Mouse (Mus musculus) lung, postnatal 36 days (tissue): ENCODE data around the gene Stard13.

ENCODE experiments used
- DNase-seq: peaks from one replicate; pipeline ENCODE4 v3.0.0; 2022; ENCODE audit warnings: mixed read lengths

Gene Stard13

GRCm38 (mm10) chr5:151004216-151004755, 229.3 kb downstream of the Stard13 start:
- no peak for DNase-seq

DNA sequence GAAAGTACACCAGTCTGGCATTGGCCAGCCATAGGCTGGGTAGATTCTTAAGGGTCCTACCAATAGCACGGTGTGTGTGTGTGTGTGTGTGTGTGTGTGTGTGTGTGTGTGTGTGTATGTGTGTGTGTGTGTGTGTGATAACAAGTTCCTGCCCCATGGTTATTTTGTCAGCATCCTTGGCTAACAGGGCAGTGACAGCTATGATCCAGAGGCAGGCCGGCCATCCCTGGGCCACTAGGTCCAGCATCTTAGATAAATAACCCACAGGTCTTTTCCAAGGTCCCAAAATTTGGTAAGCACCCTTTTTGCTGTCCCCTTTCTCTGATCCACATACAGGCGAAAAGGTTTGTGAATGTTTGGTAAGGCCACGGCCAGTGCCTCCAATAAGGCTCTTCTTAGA, 231.6 kb downstream of the Stard13 start:
- no peak for DNase-seq

DNA sequence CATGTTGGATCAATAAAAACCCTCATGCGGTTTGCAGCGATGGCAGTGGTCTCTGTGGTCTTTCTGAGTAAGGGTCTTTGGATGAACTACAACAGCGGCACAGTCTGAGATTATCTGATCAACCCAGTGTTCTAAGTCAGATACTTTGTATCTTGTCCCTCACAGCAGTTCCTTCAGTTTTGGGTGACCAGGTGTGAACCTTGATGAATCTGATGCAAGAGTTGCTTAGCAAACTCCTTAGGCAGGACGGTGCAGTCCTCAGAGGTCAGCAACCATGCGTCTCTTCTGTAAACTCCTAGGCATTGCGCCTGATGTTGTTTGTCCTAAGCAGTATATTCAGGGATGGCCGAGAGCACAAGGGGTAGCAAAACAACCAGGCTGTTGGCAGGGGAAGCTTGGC, 232.5 kb downstream of the Stard13 start:
- DNase-seq = no peak

DNA sequence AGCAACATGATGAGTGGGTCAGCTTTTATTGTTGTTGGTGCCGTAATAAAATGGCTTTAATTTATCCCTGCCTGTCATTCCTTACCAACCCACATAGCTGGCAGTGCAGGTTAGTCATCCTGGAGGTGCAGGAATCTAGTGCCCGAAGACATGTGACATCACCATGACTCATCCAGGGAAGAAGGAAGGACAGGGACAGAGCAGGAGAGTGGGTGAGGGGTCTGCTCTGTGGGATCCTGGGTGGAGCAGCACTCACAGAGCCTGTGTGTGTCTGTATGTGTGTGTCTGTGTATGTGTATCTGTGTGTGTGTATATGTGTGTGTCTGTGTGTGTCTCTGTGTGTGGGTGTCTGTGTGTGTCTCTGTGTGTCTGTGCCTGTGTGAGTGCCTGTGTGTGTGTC, 237.1 kb downstream of the Stard13 start:
- no peak for DNase-seq

DNA sequence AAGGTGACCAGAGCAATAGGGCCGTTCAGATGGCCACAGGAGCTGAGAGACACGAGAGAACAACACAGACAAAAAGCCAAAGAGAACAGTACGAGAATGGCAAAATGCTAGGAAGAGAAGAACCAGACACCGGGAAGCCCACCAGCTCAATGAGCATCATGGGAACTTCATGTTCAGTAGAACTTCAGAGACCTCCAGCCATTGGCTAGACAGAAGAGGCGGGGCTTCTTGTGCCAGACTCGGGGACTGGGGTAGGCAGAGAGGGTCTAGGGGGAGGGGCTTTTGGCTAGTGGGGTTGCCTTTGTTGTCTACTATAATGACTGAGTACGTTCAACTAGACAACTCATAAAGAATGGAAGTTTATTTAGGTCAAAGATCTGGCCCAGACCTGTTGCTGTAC, 239.5 kb downstream of the Stard13 start:
- no peak for DNase-seq
